Mouse (Mus musculus): ENCODE data around the gene Slc25a43. TPM values are rescaled to one million over a fixed set of nuclear protein-coding genes. Genes with fewer than 3 reads are reported as not detected.

Slc25a43 gene
- polyA plus RNA-seq, 1 experiment from 2014 or later: 1.0 TPM

GRCm38 (mm10) chrX:36808318-36808683, 64.8 kb downstream of the Slc25a43 start:
- Histone ChIP-seq H3K36me3 (no peaks in the 10 kb centered on the region), H3K9me3 (replicated peaks) (no peaks in the 10 kb centered on the region), H3K27me3 (no peaks in the 10 kb centered on the region), H3K4me1 (replicated peaks) (peaks cover 8% of the 10 kb centered on the region), H3K4me3 (replicated peaks) (peak overlapping the region; percentile 60), H3K4me2 (peak overlapping the region; percentile 65), H3K9ac (no peak overlapping the region), H3K27ac (peak overlapping the region; percentile 87; the same call in 1 of the 2 replicates)
- DNase-seq: no peak
- WGBS (ENCODE audit: insufficient replicate concordance): 34% methylated on average over 6 of the region's 6 CpGs
- peak; percentile 27; the same call in 1 of the 2 replicates for ATAC-seq (ENCODE audit: low read depth)

- Histone ChIP-seq H3K36me3 (no peaks in the 10 kb centered on the region), H3K9me3 (replicated peaks) (no peaks in the 10 kb centered on the region), H3K4me1 (replicated peaks) (peaks cover 8% of the 10 kb centered on the region), H3K4me2 (no peak overlapping the region), H3K4me3 (replicated peaks) (no peak overlapping the region), H3K27me3 (no peaks in the 10 kb centered on the region), H3K9ac (no peak overlapping the region), H3K27ac (no peak overlapping the region)
- DNase-seq (no peak), ATAC-seq (ENCODE audit: low read depth) (no peak)
- 34% methylated on average over 5 of the region's 5 CpGs for WGBS (ENCODE audit: insufficient replicate concordance)
Observed at GRCm38 (mm10) chrX:36811377-36811776, 67.9 kb downstream of the Slc25a43 start.

GRCm38 (mm10) chrX:36814161-36814836, 70.8 kb downstream of the Slc25a43 start:
- H3K4me3 ChIP-seq (replicated peaks): no peak overlapping the region
- H3K4me2 ChIP-seq: no peak overlapping the region
- H3K27me3 ChIP-seq: no peaks in the 10 kb centered on the region
- no peaks in the 10 kb centered on the region for H3K36me3 ChIP-seq
- no peaks in the 10 kb centered on the region for H3K9me3 ChIP-seq (replicated peaks)
- 67% methylated on average over 8 of the region's 8 CpGs for WGBS (ENCODE audit: insufficient replicate concordance)
- DNase-seq (no peak), ATAC-seq (ENCODE audit: low read depth) (peak; percentile 44; the same call in 1 of the 2 replicates)
- no peak overlapping the region for H3K27ac ChIP-seq
- H3K4me1 ChIP-seq (replicated peaks): peaks cover 15% of the 10 kb centered on the region
- no peak overlapping the region for H3K9ac ChIP-seq

GRCm38 (mm10) chrX:36815022-36815421, 71.6 kb downstream of the Slc25a43 start:
- H3K4me1 ChIP-seq (replicated peaks): peaks cover 15% of the 10 kb centered on the region
- no peak overlapping the region for H3K4me2 ChIP-seq
- H3K27ac ChIP-seq: no peak overlapping the region
- 57% methylated on average over 4 of the region's 4 CpGs for WGBS (ENCODE audit: insufficient replicate concordance)
- no peaks in the 10 kb centered on the region for H3K27me3 ChIP-seq
- ATAC-seq (ENCODE audit: low read depth): no peak
- no peak overlapping the region for H3K4me3 ChIP-seq (replicated peaks)
- DNase-seq: no peak
- no peaks in the 10 kb centered on the region for H3K9me3 ChIP-seq (replicated peaks)
- H3K36me3 ChIP-seq: no peaks in the 10 kb centered on the region
- no peak overlapping the region for H3K9ac ChIP-seq

- peaks cover 15% of the 10 kb centered on the region for H3K4me1 ChIP-seq (replicated peaks)
- DNase-seq (no peak), ATAC-seq (ENCODE audit: low read depth) (no peak)
- H3K36me3 ChIP-seq: no peaks in the 10 kb centered on the region
- no peak overlapping the region for H3K9ac ChIP-seq
- no peaks in the 10 kb centered on the region for H3K9me3 ChIP-seq (replicated peaks)
- H3K4me2 ChIP-seq: no peak overlapping the region
- H3K27me3 ChIP-seq: no peaks in the 10 kb centered on the region
- WGBS (ENCODE audit: insufficient replicate concordance): 54% methylated on average over 4 of the region's 4 CpGs
- no peak overlapping the region for H3K27ac ChIP-seq
- no peak overlapping the region for H3K4me3 ChIP-seq (replicated peaks)
Observed at GRCm38 (mm10) chrX:36815439-36815838, 72.0 kb downstream of the Slc25a43 start.

DNA sequence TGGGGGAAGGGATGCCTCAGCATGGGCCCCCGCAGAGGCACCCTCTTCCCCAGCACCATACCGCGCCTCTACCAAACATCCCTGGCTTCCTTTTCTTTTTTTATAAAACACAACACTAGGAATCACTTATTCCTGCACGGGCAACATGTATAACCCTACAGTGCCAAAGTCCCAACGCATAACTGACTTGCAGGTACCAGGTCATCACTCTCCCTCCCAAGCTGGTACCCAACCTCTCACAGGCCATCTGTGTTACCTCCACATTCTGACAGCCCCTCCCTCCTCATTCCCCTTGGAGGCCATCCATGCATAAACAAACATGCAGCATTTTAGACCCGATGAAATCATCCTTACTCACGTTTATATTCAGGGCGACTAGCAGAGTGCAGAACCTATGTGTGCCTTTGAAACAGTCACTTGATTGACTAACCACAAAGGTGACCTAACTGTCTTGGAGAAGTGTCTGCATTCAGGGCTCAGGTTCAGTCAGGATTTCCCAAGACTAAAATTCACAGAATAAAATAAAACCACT, 73.0 kb downstream of the Slc25a43 start:
- DNase-seq (no peak), ATAC-seq (ENCODE audit: low read depth) (no peak)
- no peaks in the 10 kb centered on the region for H3K9me3 ChIP-seq (replicated peaks)
- H3K36me3 ChIP-seq: no peaks in the 10 kb centered on the region
- H3K4me3 ChIP-seq (replicated peaks): no peak overlapping the region
- H3K4me2 ChIP-seq: peak overlapping the region; percentile 59; the same call in 1 of the 2 replicates
- H3K27me3 ChIP-seq: no peaks in the 10 kb centered on the region
- no peak overlapping the region for H3K9ac ChIP-seq
- 43% methylated on average over 8 of the region's 8 CpGs for WGBS (ENCODE audit: insufficient replicate concordance)
- peaks cover 15% of the 10 kb centered on the region for H3K4me1 ChIP-seq (replicated peaks)
- 0 out of 2 replicates have a peak overlapping the region, but pooled peaks have one; percentile 13 for H3K27ac ChIP-seq

DNA sequence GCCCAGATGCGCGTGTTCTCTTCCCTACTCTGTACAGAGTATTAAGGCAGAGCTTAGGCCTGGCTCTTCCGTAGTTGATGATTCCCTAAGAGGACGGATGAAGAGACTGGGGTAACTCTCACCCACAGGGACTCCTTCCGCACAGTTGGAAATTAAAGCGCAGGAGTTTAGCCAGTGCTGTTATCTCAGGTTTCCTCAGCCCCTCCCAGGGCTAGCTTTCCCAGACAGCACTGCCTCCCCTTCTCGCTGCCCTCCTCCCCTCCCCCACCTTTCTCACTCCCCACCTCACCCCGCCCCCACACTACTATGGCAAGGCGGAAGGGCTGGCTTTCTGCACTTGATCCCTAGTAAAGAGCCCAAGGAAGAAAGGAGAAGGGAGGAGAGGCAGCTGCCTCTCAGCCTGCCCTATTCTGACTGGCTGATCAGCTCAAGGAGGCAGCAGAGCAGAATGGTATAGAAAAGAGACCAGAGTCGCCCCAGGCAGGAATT, 73.5 kb downstream of the Slc25a43 start:
- Histone ChIP-seq H3K27ac (peak overlapping the region; percentile 13), H3K4me2 (peak overlapping the region; percentile 59), H3K4me1 (replicated peaks) (peaks cover 15% of the 10 kb centered on the region), H3K36me3 (no peaks in the 10 kb centered on the region), H3K4me3 (replicated peaks) (peak overlapping the region; percentile 36), H3K9me3 (replicated peaks) (no peaks in the 10 kb centered on the region), H3K9ac (peak overlapping the region; percentile 43), H3K27me3 (no peaks in the 10 kb centered on the region)
- DNase-seq (peak; percentile 11), ATAC-seq (ENCODE audit: low read depth) (peak; percentile 71)
- 13% methylated on average over 10 of the region's 10 CpGs for WGBS (ENCODE audit: insufficient replicate concordance)

- no peak overlapping the region for H3K4me3 ChIP-seq (replicated peaks)
- H3K27ac ChIP-seq: no peak overlapping the region
- no peak overlapping the region for H3K4me2 ChIP-seq
- no peaks in the 10 kb centered on the region for H3K27me3 ChIP-seq
- DNase-seq (no peak), ATAC-seq (ENCODE audit: low read depth) (no peak)
- H3K9me3 ChIP-seq (replicated peaks): no peaks in the 10 kb centered on the region
- H3K9ac ChIP-seq: no peak overlapping the region
- H3K4me1 ChIP-seq (replicated peaks): peaks cover 15% of the 10 kb centered on the region
- 47% methylated on average over 4 of the region's 4 CpGs for WGBS (ENCODE audit: insufficient replicate concordance)
- no peaks in the 10 kb centered on the region for H3K36me3 ChIP-seq
Observed at GRCm38 (mm10) chrX:36819575-36819974, 76.1 kb downstream of the Slc25a43 start.

- H3K27me3 ChIP-seq: no peaks in the 10 kb centered on the region
- H3K36me3 ChIP-seq: no peaks in the 10 kb centered on the region
- peak; percentile 66 for ATAC-seq (ENCODE audit: low read depth)
- 9% methylated on average over 4 of the region's 4 CpGs for WGBS (ENCODE audit: insufficient replicate concordance)
- H3K9me3 ChIP-seq (replicated peaks): no peaks in the 10 kb centered on the region
- DNase-seq: peak; percentile 36
- peaks cover 15% of the 10 kb centered on the region for H3K4me1 ChIP-seq (replicated peaks)
- H3K4me3 ChIP-seq (replicated peaks): no peak overlapping the region
- H3K27ac ChIP-seq: no peak overlapping the region
- H3K4me2 ChIP-seq: no peak overlapping the region
- no peak overlapping the region for H3K9ac ChIP-seq
Observed at GRCm38 (mm10) chrX:36820201-36820600, 76.7 kb downstream of the Slc25a43 start.

DNA sequence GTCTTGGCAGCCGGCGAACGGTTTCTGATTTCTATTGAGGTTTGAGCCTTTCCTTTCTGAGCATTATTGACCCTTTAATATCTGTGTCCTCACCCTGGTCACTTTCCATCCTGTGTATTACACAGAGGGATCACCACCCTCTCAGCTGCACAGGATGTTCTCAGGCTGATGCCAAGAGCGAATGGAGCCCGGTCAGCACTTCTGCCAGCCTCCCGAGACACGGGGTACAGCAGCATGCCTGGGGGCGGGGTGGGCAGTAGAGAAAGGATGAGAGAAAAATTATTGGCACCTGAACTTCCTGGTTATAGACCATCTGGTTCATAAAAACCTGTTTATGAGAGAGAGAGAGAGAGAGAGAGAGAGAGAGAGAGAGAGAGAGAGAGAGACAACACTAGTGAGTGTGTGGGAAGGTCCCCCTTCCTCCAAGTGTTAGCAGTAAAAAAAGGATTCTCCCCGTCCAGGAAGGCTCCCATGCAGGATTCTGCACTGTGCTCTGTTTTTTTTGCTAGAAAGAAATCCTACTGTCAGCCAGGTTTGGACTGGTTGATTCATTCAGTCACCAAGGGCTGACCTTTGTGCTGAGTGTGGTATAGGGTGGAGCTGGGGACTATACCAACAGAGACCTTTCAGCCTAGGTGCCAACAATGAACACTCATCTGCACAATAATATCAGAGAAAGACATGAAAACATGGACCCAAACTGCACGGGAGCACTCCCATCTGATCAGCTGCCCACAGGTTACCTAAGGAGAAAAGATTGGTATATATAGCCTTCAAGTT, 80.7 kb downstream of the Slc25a43 start:
- ATAC-seq (ENCODE audit: low read depth) (no peak), DNase-seq (no peak)
- Histone ChIP-seq H3K27me3 (no peaks in the 10 kb centered on the region), H3K4me3 (replicated peaks) (no peak overlapping the region), H3K9ac (no peak overlapping the region), H3K9me3 (replicated peaks) (no peaks in the 10 kb centered on the region), H3K36me3 (no peaks in the 10 kb centered on the region), H3K4me2 (no peak overlapping the region), H3K4me1 (replicated peaks) (no peaks in the 10 kb centered on the region; the same call in 1 of the 2 replicates), H3K27ac (no peak overlapping the region)
- WGBS (ENCODE audit: insufficient replicate concordance): 70% methylated on average over 10 of the region's 10 CpGs

DNA sequence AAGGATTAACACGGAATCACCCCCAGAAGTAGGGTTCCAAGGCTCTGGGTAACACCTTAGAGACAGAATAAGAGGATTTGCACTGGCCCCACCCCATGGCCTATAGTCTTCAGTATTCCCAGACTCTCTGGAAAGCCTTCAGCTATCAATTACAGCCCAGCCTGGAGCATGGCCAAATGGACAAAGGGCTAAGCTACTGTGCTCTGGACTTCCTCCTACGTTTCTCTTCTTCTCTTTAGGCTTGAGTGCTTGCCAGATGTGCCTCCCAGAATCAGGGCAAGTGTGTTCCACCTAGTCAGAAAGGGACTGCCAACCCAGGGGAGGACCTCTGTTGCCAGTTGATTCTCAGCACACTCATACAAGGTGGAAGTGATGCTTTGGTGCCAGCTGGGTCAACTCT, 81.6 kb downstream of the Slc25a43 start:
- Histone ChIP-seq H3K9me3 (replicated peaks) (no peaks in the 10 kb centered on the region), H3K4me3 (replicated peaks) (no peak overlapping the region), H3K4me1 (replicated peaks) (no peaks in the 10 kb centered on the region), H3K27ac (no peak overlapping the region), H3K9ac (no peak overlapping the region), H3K27me3 (no peaks in the 10 kb centered on the region), H3K36me3 (no peaks in the 10 kb centered on the region), H3K4me2 (no peak overlapping the region)
- DNase-seq (no peak), ATAC-seq (ENCODE audit: low read depth) (no peak)
- WGBS (ENCODE audit: insufficient replicate concordance): 37% methylated on average over 2 of the region's 2 CpGs

All from liver, embryonic 13.5 days (tissue).